Mouse (Mus musculus): ENCODE measurements around the gene Stat5b.
"Not testable (repeated sequence)": the region's sequence is repeated elsewhere in the genome, so short reads cannot be mapped to it uniquely, and the experiment has no call there.

Stat5b gene

GRCm38 (mm10) chr11:100816801-100817200 lies 33.7 kb downstream of the Stat5b start:
- no peak for DNase-seq (ENCODE audit: low read depth)

GRCm38 (mm10) chr11:100816342-100816741 lies 34.2 kb downstream of the Stat5b start:
- DNase-seq (ENCODE audit: low read depth): no peak

DNA sequence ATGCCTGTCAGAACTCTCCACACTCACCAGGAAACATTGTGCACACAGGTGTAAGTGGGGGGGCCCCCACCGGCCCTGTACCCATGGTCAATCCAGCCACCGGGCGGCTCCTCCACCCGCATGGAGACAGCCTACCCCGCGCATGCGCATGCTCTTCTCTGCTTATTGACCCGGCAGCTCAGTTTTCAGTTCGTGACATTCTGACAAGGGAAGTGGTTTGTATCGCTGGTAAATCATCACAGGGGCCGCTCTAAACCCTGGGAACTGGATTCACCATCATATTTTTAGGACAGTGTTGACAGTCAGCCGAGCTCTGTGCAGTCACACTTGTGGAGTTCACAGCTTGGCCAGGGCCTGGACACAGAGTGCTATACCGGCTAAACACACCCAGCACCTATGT lies 36.0 kb downstream of the Stat5b start:
- peak; percentile 91 for DNase-seq (ENCODE audit: low read depth)

GRCm38 (mm10) chr11:100811132-100811531 lies 39.4 kb downstream of the Stat5b start:
- DNase-seq (ENCODE audit: low read depth): peak; percentile 51

DNA sequence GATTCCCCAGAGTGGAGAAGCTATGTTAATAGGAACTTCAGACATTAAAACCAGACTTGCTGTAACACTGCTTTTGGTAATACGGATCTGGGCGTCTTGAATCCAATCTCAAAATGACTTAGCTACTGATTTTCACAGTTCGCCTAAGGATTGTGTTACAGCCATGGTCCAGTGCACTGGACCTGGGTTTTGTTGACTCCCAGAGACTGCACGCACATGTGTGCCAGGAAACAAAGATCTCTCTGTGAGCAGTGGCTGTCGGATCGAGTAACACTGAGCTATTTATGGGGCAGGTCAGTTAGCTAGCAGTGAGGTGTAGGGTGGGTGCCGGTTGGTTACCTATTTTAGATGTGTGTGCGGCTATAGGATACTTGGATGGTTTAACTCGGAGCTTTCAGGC lies 40.0 kb downstream of the Stat5b start:
- no peak for DNase-seq (ENCODE audit: low read depth)

- no peak for DNase-seq (ENCODE audit: low read depth)
Observed at GRCm38 (mm10) chr11:100806380-100807305, 43.9 kb downstream of the Stat5b start.

- DNase-seq (ENCODE audit: low read depth): no peak
Observed at GRCm38 (mm10) chr11:100805535-100805934, 45.0 kb downstream of the Stat5b start.

DNA sequence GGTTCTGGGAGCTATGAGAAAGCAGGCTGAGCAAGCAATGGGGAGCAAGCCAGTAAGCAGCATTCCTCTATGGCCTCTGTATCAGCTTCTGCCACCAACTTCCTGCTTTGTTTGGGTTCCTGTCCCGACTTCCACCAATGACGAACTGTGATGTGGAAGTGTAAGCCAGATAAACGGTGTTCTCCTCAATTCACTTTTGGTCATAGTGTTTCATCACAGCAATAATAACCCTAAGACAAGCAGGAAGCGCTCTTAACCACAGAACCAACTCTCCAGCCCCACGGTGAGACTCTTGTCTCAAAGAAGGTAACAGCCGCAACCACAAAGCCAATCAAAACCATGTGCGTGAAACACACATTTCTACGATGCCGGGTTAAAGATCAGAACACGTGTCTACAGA lies 46.1 kb downstream of the Stat5b start:
- peak; percentile 79 for DNase-seq (ENCODE audit: low read depth)

DNA sequence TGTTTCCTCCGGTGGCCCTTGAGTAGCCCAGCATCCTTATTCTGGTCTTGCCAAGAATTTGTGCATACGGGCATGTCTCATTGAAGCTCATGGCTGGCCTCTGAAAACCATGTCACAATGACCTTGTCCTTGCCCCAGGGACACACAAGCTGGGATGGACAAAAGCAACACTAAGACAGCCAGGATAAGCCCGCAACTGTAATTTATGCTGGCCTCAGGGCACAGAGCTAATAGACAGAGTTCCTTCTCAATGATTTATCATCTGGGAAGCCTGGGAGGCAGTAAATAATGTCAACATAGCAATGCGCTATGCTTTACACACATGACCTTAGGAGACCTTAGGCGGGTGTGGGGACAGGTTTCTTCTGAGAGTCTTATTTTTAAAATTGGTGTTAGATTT lies 51.1 kb downstream of the Stat5b start:
- no peak for DNase-seq (ENCODE audit: low read depth)

GRCm38 (mm10) chr11:100796585-100796984 lies 53.9 kb downstream of the Stat5b start:
- DNase-seq (ENCODE audit: low read depth): no peak

GRCm38 (mm10) chr11:100795386-100795785 lies 55.1 kb downstream of the Stat5b start:
- no peak for DNase-seq (ENCODE audit: low read depth)

DNA sequence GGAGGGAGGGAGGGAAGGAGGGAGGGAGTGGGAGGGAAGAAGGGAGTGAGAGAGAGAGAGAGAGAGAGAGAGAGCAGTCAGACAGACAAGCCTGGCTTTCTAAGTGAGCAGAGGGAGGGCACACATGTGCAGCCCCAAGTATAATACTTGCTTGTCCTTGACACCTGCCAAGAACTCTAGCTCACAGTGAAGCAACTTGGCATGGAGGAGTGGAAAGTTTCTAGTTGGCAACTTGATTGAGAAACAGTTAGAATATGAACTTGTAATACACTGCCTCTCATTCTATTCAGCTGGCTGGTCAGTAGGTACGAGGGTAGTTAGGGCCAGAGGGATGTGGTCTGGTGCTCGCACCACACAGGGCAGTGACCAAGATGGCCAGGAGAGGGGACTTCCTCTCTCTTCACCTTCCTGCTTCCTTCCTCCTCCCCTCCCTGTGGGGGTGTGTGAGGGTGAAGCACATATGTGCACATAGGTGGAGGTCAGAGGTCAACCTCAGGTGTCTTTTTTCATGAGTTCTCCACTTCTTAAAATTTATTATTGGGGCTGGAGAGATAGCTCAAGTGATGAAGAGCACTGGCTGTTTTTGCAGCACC lies 59.0 kb downstream of the Stat5b start:
- no peak for DNase-seq (ENCODE audit: low read depth)

DNA sequence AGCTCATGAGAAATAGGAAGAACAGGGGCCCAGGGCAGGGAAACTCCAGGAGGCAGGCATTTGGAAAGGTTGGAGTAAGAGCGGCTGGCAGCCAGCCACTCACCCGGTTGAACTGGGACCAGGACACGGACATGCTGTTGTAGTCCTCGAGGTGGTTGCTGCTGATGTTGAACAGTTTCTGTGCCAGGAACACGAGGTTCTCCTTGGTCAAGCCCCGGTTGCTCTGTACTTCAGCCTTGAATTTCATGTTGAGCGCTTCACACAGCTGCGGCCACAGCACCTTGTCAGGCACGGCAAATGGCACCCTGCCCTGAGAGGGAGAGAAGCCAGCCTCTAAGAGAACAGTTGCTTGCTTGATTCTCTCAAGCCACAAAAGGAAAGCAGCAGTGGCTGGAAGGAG lies 59.9 kb downstream of the Stat5b start:
- not testable (repeated sequence) for DNase-seq (ENCODE audit: low read depth)

DNA sequence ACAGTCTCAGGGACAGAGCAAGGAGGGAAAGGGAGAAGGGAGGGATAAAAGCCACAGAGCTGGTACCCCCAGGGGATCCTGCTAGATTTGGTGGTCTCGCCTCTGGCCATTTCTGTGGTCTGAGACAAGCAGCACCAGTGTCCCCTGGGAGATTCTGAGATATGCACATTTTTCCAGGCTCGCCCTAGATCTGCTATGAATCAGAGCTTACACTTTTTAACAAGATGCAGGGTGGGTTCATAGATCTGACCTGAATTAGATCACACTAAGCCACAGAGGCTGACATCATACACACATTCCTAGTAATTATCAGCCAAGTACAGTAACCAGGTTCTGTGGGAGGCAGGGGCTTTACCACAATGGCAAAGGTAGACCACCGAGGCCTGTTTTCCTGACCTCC lies 60.8 kb downstream of the Stat5b start:
- DNase-seq (ENCODE audit: low read depth): no peak

DNA sequence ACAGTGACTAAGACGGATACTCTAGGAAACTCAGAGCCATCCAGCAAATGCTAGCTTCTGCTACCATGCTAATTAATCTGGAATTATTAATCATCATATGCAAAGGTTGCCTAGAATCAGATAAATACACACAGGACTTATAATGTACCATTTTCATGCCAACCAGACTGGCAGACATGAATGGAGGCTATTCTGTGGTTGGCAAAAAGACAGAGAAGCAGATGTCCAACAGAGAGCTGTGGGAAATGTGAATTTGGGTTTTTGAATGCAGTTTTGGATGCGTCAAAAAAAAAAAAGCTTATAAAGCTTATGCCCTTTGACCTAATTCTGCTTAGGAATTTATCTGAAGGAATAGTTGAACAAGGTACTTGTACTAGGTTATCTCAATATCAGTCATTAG lies 64.8 kb downstream of the Stat5b start:
- no peak for DNase-seq (ENCODE audit: low read depth)

- DNase-seq (ENCODE audit: low read depth): no peak
Observed at GRCm38 (mm10) chr11:100784286-100784685, 66.2 kb downstream of the Stat5b start.

GRCm38 (mm10) chr11:100782568-100782967 lies 68.0 kb downstream of the Stat5b start:
- DNase-seq (ENCODE audit: low read depth): no peak

- no peak for DNase-seq (ENCODE audit: low read depth)
Observed at GRCm38 (mm10) chr11:100781763-100782475, 68.6 kb downstream of the Stat5b start.

- DNase-seq (ENCODE audit: low read depth): no peak
Observed at GRCm38 (mm10) chr11:100780247-100780646, 70.3 kb downstream of the Stat5b start.

DNA sequence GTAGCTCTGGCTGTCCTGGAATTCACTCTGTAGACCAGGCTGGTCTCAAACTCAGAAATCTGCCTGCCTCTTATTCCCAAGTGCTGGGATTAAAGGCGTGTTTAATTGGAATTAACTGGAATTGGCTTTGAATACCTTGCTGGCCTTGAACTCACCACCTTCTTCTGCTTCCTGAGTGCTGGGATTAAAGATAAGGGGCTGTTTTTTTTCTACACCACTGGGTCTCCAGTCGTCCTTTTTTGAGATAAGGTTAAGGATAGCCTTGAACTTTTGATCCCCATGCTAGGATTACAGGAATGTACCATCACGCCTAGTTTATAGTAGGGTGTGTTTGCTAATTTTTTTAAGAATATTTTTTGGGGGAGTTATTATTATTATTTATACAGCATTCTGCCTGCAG lies 72.5 kb downstream of the Stat5b start:
- no peak for DNase-seq (ENCODE audit: low read depth)

DNA sequence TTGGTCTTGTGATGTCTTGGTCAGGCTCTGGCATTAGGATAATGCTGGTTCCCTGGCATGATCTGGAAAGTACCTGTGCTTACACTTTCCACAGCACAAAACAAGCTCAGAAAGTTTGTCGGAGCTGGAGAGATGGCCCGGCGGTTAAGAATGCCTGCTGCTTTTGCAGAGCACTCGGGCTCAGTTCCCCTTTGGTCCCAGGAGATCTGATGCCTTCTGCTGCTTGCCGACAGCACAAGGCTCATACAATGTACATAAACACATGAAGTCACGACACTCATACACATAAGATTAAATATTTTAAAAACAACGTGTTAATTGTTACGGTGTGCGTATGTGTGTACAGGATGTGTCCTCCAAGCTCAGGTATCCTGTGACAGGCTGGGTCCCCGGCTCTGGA lies 74.6 kb downstream of the Stat5b start:
- no peak for DNase-seq (ENCODE audit: low read depth)

GRCm38 (mm10) chr11:100774261-100774660 lies 76.3 kb downstream of the Stat5b start:
- no peak for DNase-seq (ENCODE audit: low read depth)
